23 mouse cellular contexts compared by ENCODE assay signal in genomic region chrX:157482842-157483241, GRCm38 (mm10). TPM values are rescaled to one million over a fixed set of nuclear protein-coding genes. Genes with fewer than 3 reads are reported as not detected.
A peak's percentile ranks its signal among the peaks of the same experiment; 100 is the strongest.
DNase-seq lines count a peak whose midpoint lies in the region; ATAC-seq lines count a peak whose summit lies in the region.
"Had no signal": no experiment of that assay in that cellular context is flagged by ENCODE, and none has a peak within 500 bp of the region (broad histone marks: within the 10 kb centered on the region; RNA-seq: fewer than 3 reads in every experiment).

No protein-coding gene starts in this region.

- no peaks in the 10 kb centered on the region for H3K9me3 ChIP-seq in heart, embryonic 12.5 days (replicated peaks)
- no peaks in the 10 kb centered on the region for H3K9me3 ChIP-seq in forebrain, embryonic 12.5 days
- H3K9me3 ChIP-seq: embryonic facial prominence, embryonic 13.5 days; forebrain, embryonic 13.5 days; hindbrain, embryonic 12.5 days; intestine, embryonic 15.5 days had no signal

- no peak overlapping the region for H3K4me3 ChIP-seq in heart, embryonic 12.5 days
- H3K4me3 ChIP-seq in forebrain, embryonic 12.5 days (replicated peaks), result no peak overlapping the region
- H3K4me3 ChIP-seq: embryonic facial prominence, embryonic 13.5 days; forebrain, embryonic 13.5 days; hindbrain, embryonic 12.5 days; intestine, embryonic 15.5 days had no signal

- ATAC-seq in heart, embryonic 12.5 days (ENCODE audit: insufficient number of reproducible peaks, low FRiP score), result no peak
- peak; percentile 94 for ATAC-seq in granulocyte monocyte progenitor cell, adult 5-6 weeks (replicated peaks; ENCODE audit: poor library complexity, severe bottlenecking)
- ATAC-seq in megakaryocyte progenitor cell, adult 5-6 weeks (replicated peaks; ENCODE audit: poor library complexity), result peak; percentile 95
- no peak for ATAC-seq in forebrain, embryonic 12.5 days (ENCODE audit: low FRiP score)
- ATAC-seq: forebrain, embryonic 13.5 days; forebrain, postnatal 0 days; hindbrain, embryonic 16.5 days; intestine, embryonic 15.5 days had no signal

- H3K36me3 ChIP-seq in heart, embryonic 12.5 days, result no peaks in the 10 kb centered on the region
- H3K36me3 ChIP-seq in forebrain, embryonic 12.5 days (replicated peaks), result no peaks in the 10 kb centered on the region
- H3K36me3 ChIP-seq: embryonic facial prominence, embryonic 13.5 days; hindbrain, embryonic 12.5 days; intestine, embryonic 15.5 days had no signal

- 62% methylated on average over 2 of the region's 2 CpGs for WGBS in heart, embryonic 12.5 days
- WGBS in forebrain, embryonic 12.5 days, result 77% methylated on average over 2 of the region's 2 CpGs

- H3K27ac ChIP-seq in heart, embryonic 12.5 days (ENCODE audit: poor library complexity, severe bottlenecking), result 0 out of 2 replicates have a peak overlapping the region, but pooled peaks have one; percentile 11
- no peak overlapping the region for H3K27ac ChIP-seq in forebrain, embryonic 12.5 days
- H3K27ac ChIP-seq: embryonic facial prominence, embryonic 13.5 days; forebrain, embryonic 13.5 days; hindbrain, embryonic 12.5 days; intestine, embryonic 15.5 days had no signal

- no peak overlapping the region for H3K4me2 ChIP-seq in heart, embryonic 12.5 days
- no peak overlapping the region for H3K4me2 ChIP-seq in forebrain, embryonic 12.5 days
- H3K4me2 ChIP-seq: embryonic facial prominence, embryonic 13.5 days; forebrain, embryonic 13.5 days; heart, embryonic 11.5 days; hindbrain, embryonic 12.5 days; intestine, embryonic 15.5 days had no signal

- no peaks in the 10 kb centered on the region for H3K27me3 ChIP-seq in heart, embryonic 12.5 days (replicated peaks)
- H3K27me3 ChIP-seq in forebrain, embryonic 12.5 days, result no peaks in the 10 kb centered on the region
- H3K27me3 ChIP-seq: embryonic facial prominence, embryonic 13.5 days; forebrain, embryonic 13.5 days; hindbrain, embryonic 12.5 days; intestine, embryonic 15.5 days had no signal

- no peak overlapping the region for H3K9ac ChIP-seq in heart, embryonic 12.5 days
- no peak overlapping the region for H3K9ac ChIP-seq in forebrain, embryonic 12.5 days
- H3K9ac ChIP-seq: embryonic facial prominence, embryonic 13.5 days; forebrain, embryonic 13.5 days; forebrain, postnatal 0 days; hindbrain, embryonic 12.5 days; intestine, embryonic 15.5 days had no signal

- DNase-seq in heart, adult 9 months (ENCODE audit: low spot score in 2 of 2), result no peak
- peak; percentile 67 for DNase-seq in MEL-GATA-1-ER (ENCODE audit: extremely low read depth, low read depth)
- no peak for DNase-seq in spleen, postnatal 14 days (ENCODE audit: low spot score in 2 of 2)
- DNase-seq in T-cell, adult 2 months (ENCODE audit: low spot score), result no peak
- DNase-seq: adrenal gland, adult 2 months; adrenal gland, postnatal 25 days; cerebellum, adult 11 months; cerebellum, adult 9-10 months; cerebellum, postnatal 25 days; forebrain, postnatal 0 days; gastrocnemius, postnatal 14 days; heart, postnatal 4 days; kidney, adult 18-20 months had no signal

- no peaks in the 10 kb centered on the region for H3K4me1 ChIP-seq in heart, embryonic 12.5 days (replicated peaks)
- H3K4me1 ChIP-seq in forebrain, embryonic 12.5 days, result no peaks in the 10 kb centered on the region
- H3K4me1 ChIP-seq: forebrain, embryonic 13.5 days; hindbrain, embryonic 12.5 days; intestine, embryonic 15.5 days had no signal

RNA-seq across cellular contexts. Expression of gene Sms, which starts 9.2 kb away (rescaled TPM):
- polyA plus RNA-seq in heart, embryonic 12.5 days (2016; fragmentation: Nextera tagmentation; extraction: Ambion mirVana), result 67.2 and 84.6 TPM in 2 replicates
- 53.8 and 60.7 TPM in 2 replicates for total RNA-seq in granulocyte monocyte progenitor cell, adult 5-6 weeks (2014; fragmentation: Nextera tagmentation)
- 84.7 and 118 TPM in 2 replicates for total RNA-seq in granulocyte monocyte progenitor cell, adult 5-6 weeks (2017)
- 72.2 and 75.0 TPM in 2 replicates for total RNA-seq in megakaryocyte progenitor cell, adult 5-6 weeks (2015)
- 66.5 and 67.4 TPM in 2 replicates for total RNA-seq in megakaryocyte progenitor cell, adult 5-6 weeks (2017)
- 108 and 122 TPM in 2 replicates for polyA plus RNA-seq in forebrain, embryonic 12.5 days (2016; fragmentation: Nextera tagmentation; extraction: Ambion mirVana)

Comparison
In these comparisons a context has a peak if more than half of its experiments do, and no peak if none do; other contexts are left out.
1. ATAC-seq: peak in granulocyte monocyte progenitor cell, adult 5-6 weeks (single experiment) and megakaryocyte progenitor cell, adult 5-6 weeks (single experiment); none in heart, embryonic 12.5 days (single experiment) and forebrain, embryonic 12.5 days (single experiment).